Mouse (Mus musculus): ENCODE measurements around the gene Mcat.

Mcat gene

DNA sequence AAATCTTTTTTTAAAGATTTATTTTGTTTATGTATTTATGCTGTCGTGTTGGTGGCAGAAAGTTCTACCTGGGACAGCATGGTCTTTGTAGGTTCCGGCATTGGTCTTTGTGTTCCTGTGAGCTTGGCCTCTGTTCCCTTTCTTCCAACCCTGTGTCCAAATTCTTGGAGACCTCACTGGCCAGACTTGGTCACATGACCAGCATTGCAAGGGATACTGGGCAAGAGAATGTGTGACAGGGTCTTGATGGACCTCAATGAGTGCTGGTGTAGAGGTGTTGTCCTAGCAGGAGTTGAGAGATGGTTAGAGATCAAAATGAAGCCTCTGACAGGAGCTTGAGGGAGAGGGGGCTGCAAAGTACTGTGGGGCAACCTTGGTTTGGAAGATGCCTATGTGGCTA lies 24.7 kb downstream of the Mcat start:
- no peak for ATAC-seq (ENCODE audit: low TSS enrichment)

GRCm38 (mm10) chr15:83535890-83536231 lies 27.7 kb downstream of the Mcat start:
- no peak for ATAC-seq (ENCODE audit: low TSS enrichment)

DNA sequence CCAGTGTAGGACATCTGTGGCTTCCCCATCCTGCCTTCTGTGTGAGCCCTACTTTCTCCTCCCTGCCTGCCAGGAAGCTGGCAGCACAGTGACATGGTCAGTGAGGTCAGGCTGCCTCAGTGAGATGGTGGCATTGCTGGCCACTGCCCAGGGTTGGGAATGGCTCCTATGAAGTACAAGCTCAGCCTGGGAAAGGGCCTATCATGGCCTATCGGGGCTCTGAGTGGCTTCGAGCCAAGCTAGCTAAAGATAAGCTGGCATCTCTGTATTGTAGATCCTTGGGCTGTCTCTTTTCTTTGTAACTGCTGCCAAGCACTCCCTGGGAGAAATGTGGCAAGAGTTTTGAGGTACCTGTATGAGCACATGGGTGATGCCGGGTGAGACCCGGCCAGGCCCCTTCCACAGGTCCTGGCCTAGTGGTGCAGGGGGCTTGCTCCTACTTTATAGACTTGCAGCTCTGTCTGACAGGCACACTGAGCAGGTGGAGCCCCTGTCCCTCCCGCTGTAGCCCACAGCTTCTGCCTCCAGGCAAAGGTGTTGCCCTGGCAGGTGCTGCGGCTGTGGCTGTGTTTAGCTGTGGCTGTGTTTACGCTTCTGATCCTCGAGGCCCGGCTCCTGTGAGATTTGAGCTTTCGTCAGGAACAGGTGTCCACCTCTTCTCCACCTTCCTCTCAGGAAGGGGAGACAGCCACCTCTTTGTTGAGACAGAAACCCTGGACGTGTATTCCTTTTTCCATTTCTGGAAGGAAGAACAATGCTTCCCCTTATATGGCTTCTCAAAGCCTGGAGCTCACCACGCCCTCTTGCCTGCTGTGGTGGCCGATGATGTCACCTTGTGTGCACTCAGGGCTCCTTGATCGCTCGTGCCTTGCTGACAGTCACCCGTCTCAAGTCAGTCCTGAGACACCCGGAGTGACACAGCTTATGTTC lies 28.4 kb downstream of the Mcat start:
- ATAC-seq (ENCODE audit: low TSS enrichment): no peak

DNA sequence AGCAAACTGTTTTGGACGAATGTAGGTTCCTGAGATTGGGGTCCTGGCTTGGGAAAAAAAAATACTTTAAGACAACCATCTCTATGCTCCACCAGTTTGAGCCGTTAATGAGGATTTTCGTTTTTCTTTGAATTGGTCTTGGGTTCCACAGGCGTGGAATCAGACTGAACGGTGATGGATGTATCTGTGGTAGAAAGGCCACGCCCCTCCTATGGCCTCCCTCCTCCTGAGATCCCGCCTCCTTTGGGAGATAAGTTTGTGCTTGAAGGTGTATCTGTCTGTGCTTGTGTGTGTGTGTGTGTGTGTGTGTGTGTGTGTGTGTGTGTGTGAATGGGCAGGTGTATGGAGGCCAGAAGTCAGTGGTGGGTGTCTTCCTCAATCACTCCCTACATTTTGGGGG lies 31.0 kb downstream of the Mcat start:
- ATAC-seq (ENCODE audit: low TSS enrichment): no peak

DNA sequence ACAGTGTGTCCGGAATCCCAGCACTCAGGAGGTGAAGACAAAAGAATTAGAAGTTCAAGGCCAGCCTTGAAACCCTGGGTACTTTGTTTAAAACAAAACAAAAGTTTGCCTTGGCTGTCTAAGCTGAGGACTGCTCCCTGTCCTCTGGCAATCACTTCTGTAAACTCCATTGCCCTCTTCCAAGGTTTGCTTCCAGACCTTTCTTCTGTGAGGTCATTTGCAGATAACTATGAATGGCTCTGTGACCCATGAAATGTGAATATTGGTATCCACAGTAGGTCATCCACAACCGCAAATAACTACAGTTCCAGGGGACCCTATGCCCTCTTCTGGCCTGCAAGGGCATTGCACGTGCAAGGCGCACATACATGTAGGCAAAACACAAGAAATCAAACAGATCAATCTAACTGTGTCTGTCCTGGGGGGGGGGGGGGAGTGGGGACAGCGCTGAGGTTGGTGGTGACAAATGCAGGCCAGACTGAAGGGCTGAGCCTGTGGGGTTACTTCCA lies 31.6 kb downstream of the Mcat start:
- ATAC-seq (ENCODE audit: low TSS enrichment): no peak

DNA sequence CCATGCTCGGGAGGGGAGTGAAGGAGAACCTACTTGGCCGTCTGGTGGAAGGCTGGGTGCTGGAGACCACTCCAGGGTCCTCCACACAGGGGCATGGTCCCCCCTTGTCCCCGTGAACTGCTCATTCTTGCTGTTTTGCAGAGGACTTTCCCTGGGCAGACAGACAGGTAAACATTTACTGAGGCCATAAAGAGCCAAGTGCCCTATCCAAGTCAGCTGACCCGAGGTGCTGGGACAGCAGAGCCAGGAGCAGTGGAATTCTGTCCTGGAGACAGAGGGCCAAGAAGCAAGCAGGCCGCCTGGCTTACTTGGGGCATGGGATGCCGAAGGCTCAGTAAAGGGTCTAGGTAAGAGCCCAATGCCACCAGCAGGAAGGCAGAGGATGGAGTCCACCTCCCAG lies 32.9 kb downstream of the Mcat start:
- no peak for ATAC-seq (ENCODE audit: low TSS enrichment)

DNA sequence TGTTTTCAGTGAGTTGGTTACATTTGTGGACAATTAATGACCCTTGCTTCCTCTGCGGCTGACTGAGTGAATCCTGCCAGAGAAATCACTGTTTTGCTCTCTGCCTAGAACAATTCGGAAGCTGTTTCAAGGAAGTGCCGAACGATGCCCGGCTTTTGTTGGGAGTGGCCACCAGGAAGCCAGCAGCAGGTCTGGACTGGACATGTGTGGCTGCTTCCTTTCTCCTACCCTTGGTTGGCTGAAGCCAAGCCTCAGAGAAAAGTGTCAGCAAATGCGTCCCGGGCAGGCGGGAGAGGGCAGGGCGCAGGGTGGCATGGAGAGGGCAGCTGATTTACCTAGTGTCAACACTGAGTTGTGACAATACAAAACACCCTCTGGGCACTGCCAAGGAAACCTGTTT lies 33.4 kb downstream of the Mcat start:
- ATAC-seq (ENCODE audit: low TSS enrichment): no peak

DNA sequence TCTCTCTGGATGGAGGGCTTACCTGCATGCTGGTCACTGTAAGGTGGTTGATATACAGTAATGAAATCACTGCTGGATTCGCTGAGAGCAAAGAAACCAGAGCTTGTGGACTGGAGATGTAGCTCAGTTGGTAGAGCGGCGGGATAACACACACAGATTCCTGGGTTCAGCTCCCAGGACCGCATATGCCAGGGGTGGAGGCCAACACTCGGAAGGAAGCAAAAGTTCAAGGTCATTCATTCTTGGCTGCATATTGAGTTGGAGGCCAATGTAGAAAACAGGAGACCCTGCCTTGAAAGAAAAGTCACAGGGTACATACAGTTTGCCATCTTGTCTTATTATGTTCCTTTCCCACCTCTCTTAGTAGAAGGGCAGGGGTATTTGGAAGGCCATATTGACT lies 33.8 kb downstream of the Mcat start:
- no peak for ATAC-seq (ENCODE audit: low TSS enrichment)

DNA sequence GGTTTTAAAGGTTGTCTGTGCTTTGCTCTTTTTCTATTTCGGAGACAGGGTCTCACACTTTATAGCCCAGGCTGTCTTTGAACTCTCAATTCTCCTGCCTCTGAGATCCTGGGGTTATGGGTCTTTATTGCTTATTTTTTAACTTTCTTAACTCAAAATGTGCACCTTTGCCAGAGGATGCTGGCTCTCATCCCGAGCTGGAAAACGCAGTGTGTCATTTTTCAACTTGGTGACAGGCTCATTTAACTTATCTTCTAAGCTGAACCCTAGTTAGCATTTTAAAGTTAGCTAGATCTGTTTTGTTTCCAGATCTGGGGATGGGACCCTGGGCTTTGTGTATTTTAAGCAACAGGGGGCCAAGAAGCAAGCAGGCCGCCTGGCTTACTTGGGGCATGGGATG lies 34.7 kb downstream of the Mcat start:
- no peak for ATAC-seq (ENCODE audit: low TSS enrichment)

DNA sequence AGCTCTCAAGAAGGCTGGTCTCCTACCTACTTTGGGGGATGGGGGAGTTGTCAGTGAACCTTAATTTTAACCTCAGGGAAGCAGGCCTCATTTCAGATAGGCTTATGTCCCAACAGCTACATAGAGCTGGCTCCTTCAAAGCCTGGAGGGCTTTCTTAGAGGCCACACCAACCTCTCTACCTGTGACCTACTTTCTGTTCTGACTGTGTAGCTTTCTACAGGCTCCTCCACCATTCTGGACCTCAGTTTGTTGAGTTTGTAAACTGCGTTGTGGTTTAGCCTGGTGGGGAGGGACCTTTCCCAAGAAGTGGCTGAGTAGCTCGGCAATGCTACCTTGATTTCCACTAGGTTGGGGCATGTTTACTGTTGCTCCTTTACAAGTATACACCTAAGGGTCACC lies 35.8 kb downstream of the Mcat start:
- no peak for ATAC-seq (ENCODE audit: low TSS enrichment)

DNA sequence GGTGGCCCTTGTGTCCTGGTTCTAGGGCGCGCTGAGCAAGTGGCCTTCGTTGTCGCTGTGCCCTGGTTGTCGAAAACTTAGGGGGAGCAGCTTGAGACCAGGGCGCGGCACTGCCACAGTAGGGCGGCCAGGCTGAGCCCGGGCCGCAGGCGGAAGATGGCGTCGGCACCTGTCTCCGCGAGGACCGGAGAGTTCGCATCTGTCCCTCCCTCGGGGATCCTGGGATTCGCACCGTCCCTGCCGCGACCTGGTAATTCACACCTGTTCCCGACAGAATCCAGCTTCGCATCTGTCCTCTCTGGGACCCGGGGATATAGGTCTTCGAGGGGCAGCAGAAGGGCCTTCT lies 36.5 kb downstream of the Mcat start:
- no peak for ATAC-seq (ENCODE audit: low TSS enrichment)

GRCm38 (mm10) chr15:83526424-83527091 lies 37.0 kb downstream of the Mcat start, which contains the start of gene Bik:
Bik (plus strand) TSS chr15:83526862.
- peak; percentile 65; the same call in 1 of the 2 replicates for ATAC-seq (ENCODE audit: low TSS enrichment)

DNA sequence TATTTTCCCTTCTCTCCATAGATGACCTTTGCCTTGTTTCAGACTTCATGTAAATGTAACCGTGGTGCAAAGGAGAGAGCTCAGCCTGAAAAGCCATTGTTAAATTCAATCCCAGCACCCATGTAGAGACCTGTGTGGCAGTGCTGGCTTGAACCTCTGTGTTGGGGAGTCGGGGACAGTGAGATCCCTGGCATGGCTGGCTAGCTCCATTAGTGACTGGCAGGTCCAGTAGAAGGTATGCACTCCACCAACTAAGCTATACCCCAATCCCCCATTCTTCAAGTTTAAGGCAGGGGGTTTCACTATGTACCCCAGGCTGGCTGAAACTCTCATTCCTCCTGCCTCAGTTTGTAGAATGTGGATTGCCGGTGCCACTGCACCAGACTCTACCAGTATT lies 39.3 kb downstream of the Mcat start:
- no peak for ATAC-seq (ENCODE audit: low TSS enrichment)

- no peak for ATAC-seq (ENCODE audit: low TSS enrichment)
Measured at GRCm38 (mm10) chr15:83523638-83524332, 39.8 kb downstream of the Mcat start.

- ATAC-seq (ENCODE audit: low TSS enrichment): no peak
Measured at GRCm38 (mm10) chr15:83523196-83523595, 40.4 kb downstream of the Mcat start.

- no peak for ATAC-seq (ENCODE audit: low TSS enrichment)
Measured at GRCm38 (mm10) chr15:83520861-83521382, 42.7 kb downstream of the Mcat start.

DNA sequence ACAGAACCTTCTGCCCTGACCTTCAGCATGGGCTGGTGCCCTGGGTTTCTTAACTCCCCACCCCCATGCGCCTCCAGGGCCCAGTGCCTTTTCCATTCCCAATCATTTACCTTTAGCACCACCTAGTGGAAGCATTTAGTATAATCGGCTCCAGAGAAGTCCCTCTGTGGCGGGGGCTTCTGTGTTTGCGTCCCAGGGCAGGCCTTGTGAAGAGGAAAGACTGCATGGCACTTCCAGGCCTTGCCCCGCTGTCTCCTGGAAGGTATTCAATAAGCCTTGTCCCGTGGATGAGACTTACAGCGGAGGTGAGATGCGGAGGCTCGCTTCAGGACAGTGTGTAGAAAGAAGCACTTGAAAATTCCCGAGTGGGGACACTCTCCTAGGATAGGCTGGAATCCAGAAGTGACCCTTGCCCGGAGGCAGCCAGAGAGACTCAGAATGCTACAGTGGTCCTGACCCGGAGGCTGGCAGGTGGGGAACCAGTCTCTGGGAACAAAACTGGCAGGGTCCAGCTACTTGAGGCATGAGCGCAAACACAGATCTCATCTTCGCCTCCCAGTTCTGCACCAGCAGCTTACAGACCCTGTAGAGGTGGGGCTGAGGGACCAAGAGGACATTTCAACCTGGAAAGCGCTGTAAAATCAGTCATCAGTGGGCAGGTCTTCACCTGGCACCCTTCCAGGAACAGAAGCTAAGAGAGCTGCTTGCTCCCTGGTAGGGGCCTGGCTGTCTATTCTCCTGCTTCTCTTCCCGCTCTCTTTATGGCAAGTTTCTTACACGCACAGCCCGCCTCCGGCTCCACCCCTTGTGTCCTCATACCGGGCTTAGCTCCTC lies 45.2 kb downstream of the Mcat start:
- ATAC-seq (ENCODE audit: low TSS enrichment): peak; percentile 82; the same call in 1 of the 2 replicates

- ATAC-seq (ENCODE audit: low TSS enrichment): no peak
Measured at GRCm38 (mm10) chr15:83515018-83515417, 48.6 kb downstream of the Mcat start.

GRCm38 (mm10) chr15:83512489-83513281 lies 50.9 kb downstream of the Mcat start:
- ATAC-seq (ENCODE audit: low TSS enrichment): no peak

DNA sequence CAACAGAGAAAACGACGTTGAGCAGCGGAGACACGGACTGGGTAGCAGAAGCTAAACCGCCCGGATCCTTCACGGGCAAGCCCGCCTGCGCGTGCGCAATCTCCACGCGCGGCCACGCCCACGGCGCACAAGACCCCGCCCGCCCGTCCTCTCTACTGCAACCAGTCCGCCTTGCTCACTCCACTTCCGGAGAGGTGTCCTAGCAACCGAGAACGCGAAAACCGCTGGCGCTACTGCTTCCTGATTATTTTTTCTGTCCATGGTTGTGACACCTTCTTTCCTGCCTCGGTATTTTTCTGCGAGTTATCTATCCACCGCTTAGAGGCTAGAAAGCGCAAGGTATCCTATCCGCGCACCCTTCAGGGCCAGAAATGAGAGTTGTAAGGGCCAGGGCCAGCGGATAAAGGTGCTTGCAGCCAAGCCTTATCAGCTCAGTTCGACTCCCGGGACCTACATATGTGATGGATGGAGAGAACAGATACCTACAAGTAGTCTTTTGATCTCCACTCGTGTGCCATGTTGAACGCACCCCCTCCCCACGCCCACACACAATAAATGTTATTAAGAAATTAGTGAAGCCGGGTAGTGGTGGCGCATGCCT lies 52.7 kb downstream of the Mcat start, which contains the start of gene Ttll1:
Gene Ttll1 (minus strand): TSS at position 89 of the 601 bp plus-strand sequence.
- ATAC-seq (ENCODE audit: low TSS enrichment): peak; percentile 98
